Mouse (Mus musculus) left cerebral cortex, adult 2 months (tissue): Measurements from ENCODE around the gene Cenpf. TPM values are rescaled to one million over a fixed set of nuclear protein-coding genes. Genes with fewer than 3 reads are reported as not detected.
A peak's percentile ranks its signal among the peaks of the same experiment; 100 is the strongest.
"Not testable (repeated sequence)": the region's sequence is repeated elsewhere in the genome, so short reads cannot be mapped to it uniquely, and the experiment has no call there.

Experiments
- DNase-seq, 2 experiments: peaks; one replicate each; pipeline ENCODE4 v3.0.0; 2021 to 2022; ENCODE audit warnings: low spot score in 2 of 2, mixed read lengths in 1 of 2; ENCODE audit errors: extremely low spot score in 1 of 2
- H3K27ac ChIP-seq: fragments of 200-600 bp; 2 replicates; pipeline ENCODE4 v1.8.1; 2022
- H3K4me3 ChIP-seq: fragments of 200-600 bp; 2 replicates; pipeline ENCODE4 v1.8.1; 2022
- CTCF ChIP-seq: fragments of 200-600 bp; IDR thresholded peaks from 2 replicates; pipeline ENCODE4 v1.8.1; 2022; ENCODE audit warnings: antibody characterized with exemption, mild to moderate bottlenecking, moderate library complexity
- intact Hi-C: fragments of 180-260 bp; cut with DNase I; formaldehyde crosslinking; loops from one replicate; pipeline ENCODE4 v1.15.1; 2025
- total RNA-seq, 2 experiments: library from RNA; stranded (reverse); gene quantifications; 2 replicates each; pipeline ENCODE4 v1.2.3; 2021

Cenpf gene
- total RNA-seq, 2 experiments from 2014 or later: 0.37 to 0.84 TPM

- DNase-seq: no peak
- intact Hi-C loops: no loop called here
- no peak overlapping the region for H3K27ac ChIP-seq
- TF ChIP-seq CTCF: no peak
- no peak overlapping the region for H3K4me3 ChIP-seq
These were observed 28.3 kb upstream of the Cenpf start for GRCm38 (mm10) chr1:189715915-189716797.

- intact Hi-C loops: no loop called here
- Histone ChIP-seq H3K27ac (no peak overlapping the region), H3K4me3 (no peak overlapping the region)
- no peak for TF ChIP-seq CTCF
- DNase-seq: no peak
These were observed 21.1 kb upstream of the Cenpf start for GRCm38 (mm10) chr1:189709001-189709400.

- intact Hi-C loops: no loop called here
- Histone ChIP-seq H3K4me3 (no peak overlapping the region), H3K27ac (no peak overlapping the region)
- DNase-seq: no peak
- no peak for TF ChIP-seq CTCF
These were observed 19.5 kb upstream of the Cenpf start for GRCm38 (mm10) chr1:189707419-189707818.

GRCm38 (mm10) chr1:189707014-189707413, 19.1 kb upstream of the Cenpf start:
- DNase-seq: no peak
- Histone ChIP-seq H3K27ac (no peak overlapping the region), H3K4me3 (no peak overlapping the region)
- intact Hi-C loops: no loop called here
- TF ChIP-seq CTCF: no peak

DNA sequence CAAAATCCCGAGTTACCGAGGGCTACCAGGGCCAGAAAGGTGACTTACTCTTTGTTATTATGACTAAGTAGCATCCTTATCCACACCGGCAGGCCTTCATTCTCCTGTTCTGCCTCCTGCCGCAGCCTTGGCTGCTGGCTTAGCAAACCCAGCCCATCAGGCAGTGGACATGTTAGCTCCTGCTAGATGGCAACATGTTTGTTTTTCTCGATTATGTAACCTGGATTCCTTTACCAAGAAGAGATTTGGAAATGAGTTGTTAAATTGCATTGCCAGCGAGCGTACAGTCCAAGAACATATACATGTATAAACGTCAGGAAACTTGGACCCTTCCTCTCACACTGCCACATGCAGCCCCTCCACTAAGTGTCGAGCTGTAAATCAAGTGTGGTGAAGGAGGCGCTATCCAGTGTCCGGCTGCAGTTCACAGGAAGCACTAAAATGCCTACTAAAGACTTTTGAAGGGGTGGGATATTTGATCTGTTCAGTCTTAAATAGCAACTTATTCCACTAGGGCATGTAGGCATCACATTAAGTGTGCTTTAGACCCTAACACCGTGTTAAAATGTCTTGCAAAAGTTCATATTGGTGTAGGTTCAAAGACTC, 18.3 kb upstream of the Cenpf start:
- intact Hi-C loops: no loop called here
- H3K27ac ChIP-seq: no peak overlapping the region
- no peak overlapping the region for H3K4me3 ChIP-seq
- no peak for DNase-seq
- TF ChIP-seq CTCF: no peak

GRCm38 (mm10) chr1:189703591-189703990, 15.7 kb upstream of the Cenpf start:
- TF ChIP-seq CTCF: no peak
- no peak overlapping the region for H3K27ac ChIP-seq
- no peak overlapping the region for H3K4me3 ChIP-seq
- no peak for DNase-seq
- intact Hi-C loops: loop anchor here (5.0 kb wide), 1 partner anchor 159 kb away; no protein-coding TSS in a partner anchor

- intact Hi-C loops: loop anchor here (5.0 kb wide), 1 partner anchor 159 kb away; no protein-coding TSS in a partner anchor
- no peak; the same call in 1 of the 2 replicates for TF ChIP-seq CTCF
- DNase-seq: no peak
- Histone ChIP-seq H3K27ac (no peak overlapping the region), H3K4me3 (no peak overlapping the region)
These were observed 15.3 kb upstream of the Cenpf start for GRCm38 (mm10) chr1:189703156-189703555.

- intact Hi-C loops: loop anchor here (1.0 to 5.0 kb wide), 4 partner anchors 161 to 272 kb away; no protein-coding TSS in a partner anchor
- Histone ChIP-seq H3K4me3 (no peak overlapping the region), H3K27ac (no peak overlapping the region)
- DNase-seq: peak; percentile 73 to 76
- TF ChIP-seq CTCF: peak; percentile 81
These were observed 13.1 kb upstream of the Cenpf start for GRCm38 (mm10) chr1:189700990-189701389.

- intact Hi-C loops: loop anchor here (2.0 to 5.0 kb wide), 2 partner anchors 162 to 229 kb away; no protein-coding TSS in a partner anchor
- no peak for TF ChIP-seq CTCF
- Histone ChIP-seq H3K4me3 (no peak overlapping the region), H3K27ac (no peak overlapping the region)
- no peak for DNase-seq
These were observed 12.3 kb upstream of the Cenpf start for GRCm38 (mm10) chr1:189700186-189700585.

- no peak overlapping the region for H3K4me3 ChIP-seq
- TF ChIP-seq CTCF: no peak; the same call in 1 of the 2 replicates
- DNase-seq: no peak
- intact Hi-C loops: no loop called here
- H3K27ac ChIP-seq: no peak overlapping the region
These were observed 10.5 kb upstream of the Cenpf start for GRCm38 (mm10) chr1:189698416-189698815.

DNA sequence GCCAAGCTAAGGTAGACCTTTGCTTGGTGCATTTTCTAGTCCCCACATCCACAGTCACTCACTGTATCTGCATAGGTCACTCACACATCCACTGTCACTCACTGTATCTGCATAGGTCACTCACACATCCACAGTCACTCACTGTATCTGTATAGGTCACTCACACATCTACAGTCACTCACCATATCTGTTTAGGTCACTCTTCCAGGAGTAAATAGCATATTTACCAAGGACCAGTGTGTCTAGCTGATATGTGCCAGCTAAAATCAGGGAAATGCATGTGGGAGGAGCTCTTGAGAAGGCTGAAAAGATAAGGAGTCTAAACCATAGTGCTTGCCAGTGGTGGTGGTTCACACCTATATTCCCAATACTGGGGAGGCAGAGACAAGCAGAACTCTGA, 7.4 kb upstream of the Cenpf start:
- intact Hi-C loops: no loop called here
- TF ChIP-seq CTCF: no peak
- Histone ChIP-seq H3K27ac (no peak overlapping the region), H3K4me3 (no peak overlapping the region)
- DNase-seq: no peak

GRCm38 (mm10) chr1:189694391-189694790, 6.5 kb upstream of the Cenpf start:
- Histone ChIP-seq H3K27ac (no peak overlapping the region), H3K4me3 (no peak overlapping the region)
- no peak for DNase-seq
- intact Hi-C loops: no loop called here
- TF ChIP-seq CTCF: no peak

GRCm38 (mm10) chr1:189692442-189692841, 4.6 kb upstream of the Cenpf start:
- DNase-seq, H3K4me3 ChIP-seq, H3K27ac ChIP-seq, intact Hi-C loops: not testable (repeated sequence)
